Mouse (Mus musculus) heart, embryonic 12.5 days (tissue): ENCODE measurements around the gene Olfr901. TPM values are rescaled to one million over a fixed set of nuclear protein-coding genes. Genes with fewer than 3 reads are reported as not detected.
"Not testable (repeated sequence)": the region's sequence is repeated elsewhere in the genome, so short reads cannot be mapped to it uniquely, and the experiment has no call there.

Experiments used
- ATAC-seq: fragments of 200-750 bp; cut with Nextera tagmentation; 2 replicates; pipeline ENCODE4 v1.8.0; 2017; ENCODE audit warnings: moderate TSS enrichment, moderate library complexity; ENCODE audit not compliant: insufficient number of reproducible peaks, low FRiP score
- H3K27ac ChIP-seq: fragments of 300-500 bp; sonication (generic); 2 replicates; pipeline ENCODE4 v1.5.1; 2016; ENCODE audit warnings: mild to moderate bottlenecking, moderate library complexity; ENCODE audit not compliant: poor library complexity, severe bottlenecking
- H3K27me3 ChIP-seq: fragments of 300-500 bp; sonication (generic); replicated peaks from 2 replicates; pipeline ENCODE4 v1.6.1; 2016; ENCODE audit warnings: mild to moderate bottlenecking, moderate library complexity
- H3K36me3 ChIP-seq: fragments of 300-500 bp; sonication (generic); 2 replicates; pipeline ENCODE4 v1.6.1; 2016; ENCODE audit warnings: mild to moderate bottlenecking, moderate library complexity
- H3K4me1 ChIP-seq: fragments of 300-500 bp; sonication (generic); replicated peaks from 2 replicates; pipeline ENCODE4 v1.6.1; 2016; ENCODE audit warnings: mild to moderate bottlenecking
- H3K4me2 ChIP-seq: fragments of 300-500 bp; sonication (generic); 2 replicates; pipeline ENCODE4 v1.6.1; 2016; ENCODE audit warnings: mild to moderate bottlenecking, moderate library complexity
- H3K4me3 ChIP-seq: fragments of 300-500 bp; sonication (generic); 2 replicates; pipeline ENCODE4 v1.5.1; 2016; ENCODE audit warnings: mild to moderate bottlenecking
- H3K9ac ChIP-seq: fragments of 300-500 bp; sonication (generic); 2 replicates; pipeline ENCODE4 v1.6.1; 2016; ENCODE audit warnings: mild to moderate bottlenecking, moderate library complexity
- H3K9me3 ChIP-seq: fragments of 300-500 bp; sonication (generic); replicated peaks from 2 replicates; pipeline ENCODE4 v1.6.1; 2016; ENCODE audit warnings: mild to moderate bottlenecking, moderate library complexity
- WGBS: fragments of 180-500 bp; shearing (Covaris S2); methylation state at CpG from one replicate; pipeline ENCODE4 v1.1.7; 2016; 5-methylcytosine and 5-hydroxymethylcytosine counted together
- polyA plus RNA-seq: library from polyadenylated mRNA; unstranded; fragments of >200 nt; fragmentation: Nextera tagmentation; extraction: Ambion mirVana; gene quantifications from 2 replicates; pipeline ENCODE4 v1.2.1, GENCODE M21; 2016

Olfr901 gene
- not detected in 2 replicates for polyA plus RNA-seq

GRCm38 (mm10) chr9:38429155-38429554, at the start of gene Olfr901:
Gene Olfr901 (plus strand): TSS chr9:38429455.
- Histone ChIP-seq H3K4me1 (no peaks in the 10 kb centered on the region), H3K36me3 (no peaks in the 10 kb centered on the region), H3K27ac (no peak within 1 kb of the TSS), H3K9me3 (peaks cover 4% of the 10 kb centered on the region; the same call in 1 of the 2 replicates), H3K4me2 (no peak within 1 kb of the TSS), H3K4me3 (no peak within 1 kb of the TSS), H3K9ac (no peak within 1 kb of the TSS), H3K27me3 (no peaks in the 10 kb centered on the region)
- 78% methylated on average over 1 of the region's 1 CpGs for WGBS
- ATAC-seq = no peak

- no peaks in the 10 kb centered on the region for H3K4me1 ChIP-seq
- ATAC-seq = no peak
- no peak within 1 kb of the TSS for H3K4me3 ChIP-seq
- H3K9ac ChIP-seq = no peak within 1 kb of the TSS
- H3K4me2 ChIP-seq = no peak within 1 kb of the TSS
- 62% methylated on average over 1 of the region's 1 CpGs for WGBS
- H3K27ac ChIP-seq = no peak within 1 kb of the TSS
- no peaks in the 10 kb centered on the region for H3K27me3 ChIP-seq
- no peaks in the 10 kb centered on the region for H3K9me3 ChIP-seq
- H3K36me3 ChIP-seq = no peaks in the 10 kb centered on the region
Measured at GRCm38 (mm10) chr9:38401398-38401797, 27.9 kb upstream of the Olfr901 start, which contains the start of gene Olfr147. Gene Olfr147 (plus strand): TSS chr9:38401698.

- H3K4me3 ChIP-seq, H3K9ac ChIP-seq, H3K27ac ChIP-seq, H3K4me1 ChIP-seq, ATAC-seq, H3K27me3 ChIP-seq, H3K36me3 ChIP-seq, H3K4me2 ChIP-seq, H3K9me3 ChIP-seq: not testable (repeated sequence)
- 81% methylated on average over 3 of the region's 3 CpGs for WGBS
Measured at GRCm38 (mm10) chr9:38407502-38407901, 21.8 kb upstream of the Olfr901 start.

GRCm38 (mm10) chr9:38413502-38413901, 15.8 kb upstream of the Olfr901 start:
- H3K4me1 ChIP-seq, H3K36me3 ChIP-seq, H3K4me3 ChIP-seq, ATAC-seq, H3K4me2 ChIP-seq, H3K27ac ChIP-seq, H3K9ac ChIP-seq, H3K27me3 ChIP-seq: not testable (repeated sequence)
- H3K9me3 ChIP-seq = peaks cover 12% of the 10 kb centered on the region
- 86% methylated on average over 14 of the region's 14 CpGs for WGBS

- no peak overlapping the region for H3K4me3 ChIP-seq
Measured at GRCm38 (mm10) chr9:38423801-38424200, 5.5 kb upstream of the Olfr901 start.

GRCm38 (mm10) chr9:38427026-38427425, 2.2 kb upstream of the Olfr901 start:
- 47% methylated on average over 1 of the region's 1 CpGs for WGBS

More at GRCm38 (mm10) chr9:38423801-38424200, 5.5 kb upstream of the Olfr901 start:
- Histone ChIP-seq H3K4me1 (no peaks in the 10 kb centered on the region), H3K36me3 (no peaks in the 10 kb centered on the region), H3K9ac (no peak overlapping the region), H3K9me3 (peaks cover 6% of the 10 kb centered on the region; the same call in 1 of the 2 replicates), H3K27ac (no peak overlapping the region), H3K4me2 (no peak overlapping the region), H3K27me3 (no peaks in the 10 kb centered on the region)
- no peak for ATAC-seq

GRCm38 (mm10) chr9:38447352-38447751, 18.1 kb downstream of the Olfr901 start, which contains the start of gene Olfr902:
Gene Olfr902 (plus strand): TSS chr9:38447652.
- no peaks in the 10 kb centered on the region for H3K9me3 ChIP-seq
- no peak for ATAC-seq
- no peak within 1 kb of the TSS for H3K4me2 ChIP-seq
- H3K4me1 ChIP-seq = no peaks in the 10 kb centered on the region
- no peak within 1 kb of the TSS for H3K27ac ChIP-seq
- no peaks in the 10 kb centered on the region for H3K27me3 ChIP-seq
- H3K4me3 ChIP-seq = no peak within 1 kb of the TSS
- H3K9ac ChIP-seq = no peak within 1 kb of the TSS
- no peaks in the 10 kb centered on the region for H3K36me3 ChIP-seq
- 75% methylated on average over 5 of the region's 5 CpGs for WGBS

More at GRCm38 (mm10) chr9:38427026-38427425, 2.2 kb upstream of the Olfr901 start:
- no peak for ATAC-seq
- Histone ChIP-seq H3K4me3 (no peak overlapping the region), H3K4me1 (no peaks in the 10 kb centered on the region), H3K36me3 (no peaks in the 10 kb centered on the region), H3K27me3 (no peaks in the 10 kb centered on the region), H3K27ac (no peak overlapping the region), H3K9me3 (peaks cover 4% of the 10 kb centered on the region; the same call in 1 of the 2 replicates), H3K4me2 (no peak overlapping the region), H3K9ac (no peak overlapping the region)

- Histone ChIP-seq H3K36me3 (no peaks in the 10 kb centered on the region), H3K27me3 (no peaks in the 10 kb centered on the region), H3K4me2 (no peak within 1 kb of the TSS), H3K27ac (no peak within 1 kb of the TSS), H3K4me3 (no peak within 1 kb of the TSS), H3K9me3 (no peaks in the 10 kb centered on the region), H3K4me1 (no peaks in the 10 kb centered on the region), H3K9ac (no peak within 1 kb of the TSS)
- no peak for ATAC-seq
Measured at GRCm38 (mm10) chr9:38462844-38463243, 33.6 kb downstream of the Olfr901 start, which contains the start of gene Olfr904. Gene Olfr904 (plus strand): TSS chr9:38463144.

GRCm38 (mm10) chr9:38470807-38471206, 41.6 kb downstream of the Olfr901 start, which contains the start of gene Olfr905:
Gene Olfr905 (plus strand): TSS chr9:38471107.
- H3K4me3 ChIP-seq = no peak within 1 kb of the TSS
- H3K27ac ChIP-seq = no peak within 1 kb of the TSS
- H3K9me3 ChIP-seq = no peaks in the 10 kb centered on the region
- no peaks in the 10 kb centered on the region for H3K36me3 ChIP-seq
- ATAC-seq = no peak
- no peaks in the 10 kb centered on the region for H3K4me1 ChIP-seq
- no peak within 1 kb of the TSS for H3K4me2 ChIP-seq
- no peak within 1 kb of the TSS for H3K9ac ChIP-seq
- H3K27me3 ChIP-seq = no peaks in the 10 kb centered on the region

Other genes with a start within 250 kb of the Olfr901 start
- not detected in 2 replicates for gene Olfr891, start 248.6 kb upstream of the Olfr901 start, polyA plus RNA-seq
- not detected in 2 replicates for gene Olfr893, start 221.1 kb upstream of the Olfr901 start, polyA plus RNA-seq
- gene Olfr894, start 211.4 kb upstream of the Olfr901 start, polyA plus RNA-seq = not detected in 2 replicates
- gene Olfr143, start 176.7 kb upstream of the Olfr901 start, polyA plus RNA-seq = not detected in 2 replicates
- gene Olfr895, start 161.6 kb upstream of the Olfr901 start, polyA plus RNA-seq = not detected in 2 replicates
- gene Olfr896-ps1, start 138.3 kb upstream of the Olfr901 start, polyA plus RNA-seq = not detected in 2 replicates
- not detected in 2 replicates for gene Olfr25, start 100.4 kb upstream of the Olfr901 start, polyA plus RNA-seq
- not detected in 2 replicates for gene Olfr898, start 81.0 kb upstream of the Olfr901 start, polyA plus RNA-seq
- not detected in 2 replicates for gene Olfr250, start 62.6 kb upstream of the Olfr901 start, polyA plus RNA-seq
- gene Olfr251, start 52.4 kb upstream of the Olfr901 start, polyA plus RNA-seq = not detected in 2 replicates
- not detected in 2 replicates for gene Olfr147, start 27.8 kb upstream of the Olfr901 start, polyA plus RNA-seq
- not detected in 2 replicates for gene Olfr902, start 18.2 kb downstream of the Olfr901 start, polyA plus RNA-seq
- not detected in 2 replicates for gene Olfr904, start 33.7 kb downstream of the Olfr901 start, polyA plus RNA-seq
- gene Olfr905, start 41.7 kb downstream of the Olfr901 start, polyA plus RNA-seq = not detected in 2 replicates
- gene Olfr906, start 57.6 kb downstream of the Olfr901 start, polyA plus RNA-seq = not detected in 2 replicates
- not detected in 2 replicates for gene Olfr907, start 66.3 kb downstream of the Olfr901 start, polyA plus RNA-seq
- gene Olfr911-ps1, start 92.1 kb downstream of the Olfr901 start, polyA plus RNA-seq = not detected in 2 replicates
- gene Olfr910, start 108.4 kb downstream of the Olfr901 start, polyA plus RNA-seq = not detected in 2 replicates
- gene Olfr912, start 150.7 kb downstream of the Olfr901 start, polyA plus RNA-seq = not detected in 2 replicates
- gene Olfr913, start 163.3 kb downstream of the Olfr901 start, polyA plus RNA-seq = not detected in 2 replicates
- gene Olfr914, start 175.6 kb downstream of the Olfr901 start, polyA plus RNA-seq = not detected in 2 replicates
- not detected in 2 replicates for gene Olfr916, start 230.4 kb downstream of the Olfr901 start, polyA plus RNA-seq
- gene Olfr917, start 236.4 kb downstream of the Olfr901 start, polyA plus RNA-seq = not detected in 2 replicates
- gene Olfr918, start 245.1 kb downstream of the Olfr901 start, polyA plus RNA-seq = not detected in 2 replicates